Mouse (Mus musculus) ovary, postnatal 10 days (tissue): Measurements from ENCODE around the gene Zfp663.
A peak's percentile ranks its signal among the peaks of the same experiment; 100 is the strongest.

ENCODE experiments used
- DNase-seq: peaks from one replicate; pipeline ENCODE4 v3.0.0; 2022; ENCODE audit warnings: low spot score

Gene Zfp663

DNA sequence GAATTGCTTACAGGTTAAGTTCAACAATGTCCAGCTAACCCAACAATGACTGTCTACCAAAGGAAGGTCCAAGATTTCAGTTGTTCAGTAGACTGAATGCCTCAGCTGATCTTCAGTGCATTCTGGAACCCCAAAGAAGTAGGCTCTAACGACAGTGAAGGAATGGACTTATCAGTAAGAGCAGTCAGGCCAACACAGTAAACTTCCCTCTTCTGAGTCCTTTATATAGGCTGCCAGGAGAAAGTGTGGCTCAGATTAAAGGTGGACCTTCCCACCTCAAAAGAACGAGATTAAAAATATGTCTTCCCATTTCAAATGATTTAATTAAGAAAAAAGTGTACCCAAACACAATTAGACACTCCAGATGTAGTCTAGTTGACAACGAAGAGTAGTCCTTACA is 1.8 kb upstream of the Zfp663 start:
- DNase-seq = no peak

DNA sequence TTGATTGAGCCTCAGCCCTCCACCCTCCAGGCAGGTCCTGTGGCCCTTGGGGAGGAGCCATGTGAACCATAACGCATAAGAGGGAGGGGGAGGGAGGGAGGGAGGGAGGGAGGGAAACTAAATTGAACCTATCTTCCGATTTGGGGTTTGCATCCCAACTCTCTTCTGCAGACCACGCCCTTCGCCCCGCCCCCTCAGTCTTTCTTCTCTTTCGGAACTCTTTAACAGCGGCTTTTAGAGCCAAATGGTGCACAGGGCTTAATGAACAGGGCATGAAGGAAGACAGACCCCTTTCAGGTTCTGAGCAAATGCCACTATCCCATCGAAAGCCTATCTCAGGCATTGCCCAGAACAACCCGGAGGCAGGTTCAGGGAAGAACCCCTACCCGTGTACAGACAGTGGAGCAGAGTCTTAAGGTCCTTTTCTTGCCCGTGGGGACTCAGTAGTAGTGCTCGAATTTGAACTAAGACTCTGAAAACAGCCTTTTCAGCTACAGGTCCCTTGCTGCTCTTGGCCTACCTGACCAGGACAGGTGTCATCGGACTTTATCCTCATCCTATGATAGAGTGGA is 575 bp downstream of the Zfp663 start:
- no peak for DNase-seq

DNA sequence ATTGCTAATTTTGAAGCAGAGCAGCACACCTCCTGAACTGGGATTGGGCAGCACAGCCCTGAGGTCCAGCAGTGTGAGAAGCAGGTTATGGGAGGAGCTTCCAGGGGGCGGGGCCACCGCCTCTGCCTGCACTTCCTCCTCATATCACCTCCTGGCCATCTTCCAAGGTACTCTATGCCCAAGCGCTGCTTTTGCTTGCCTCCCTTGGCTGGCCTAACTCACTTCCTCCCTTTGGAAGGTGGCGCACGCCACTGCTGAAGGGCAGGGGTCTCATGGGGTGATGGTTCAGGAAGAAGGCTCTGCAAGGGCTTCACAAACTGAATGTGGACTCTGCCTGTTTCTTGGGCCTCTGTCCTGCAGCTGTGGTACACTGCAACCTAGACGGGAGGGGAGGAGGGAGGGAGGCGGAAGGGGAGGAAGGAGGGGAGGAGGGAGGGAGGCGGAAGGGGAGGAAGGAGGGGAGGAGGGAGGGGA is 1.4 kb downstream of the Zfp663 start:
- peak; percentile 5 for DNase-seq

DNA sequence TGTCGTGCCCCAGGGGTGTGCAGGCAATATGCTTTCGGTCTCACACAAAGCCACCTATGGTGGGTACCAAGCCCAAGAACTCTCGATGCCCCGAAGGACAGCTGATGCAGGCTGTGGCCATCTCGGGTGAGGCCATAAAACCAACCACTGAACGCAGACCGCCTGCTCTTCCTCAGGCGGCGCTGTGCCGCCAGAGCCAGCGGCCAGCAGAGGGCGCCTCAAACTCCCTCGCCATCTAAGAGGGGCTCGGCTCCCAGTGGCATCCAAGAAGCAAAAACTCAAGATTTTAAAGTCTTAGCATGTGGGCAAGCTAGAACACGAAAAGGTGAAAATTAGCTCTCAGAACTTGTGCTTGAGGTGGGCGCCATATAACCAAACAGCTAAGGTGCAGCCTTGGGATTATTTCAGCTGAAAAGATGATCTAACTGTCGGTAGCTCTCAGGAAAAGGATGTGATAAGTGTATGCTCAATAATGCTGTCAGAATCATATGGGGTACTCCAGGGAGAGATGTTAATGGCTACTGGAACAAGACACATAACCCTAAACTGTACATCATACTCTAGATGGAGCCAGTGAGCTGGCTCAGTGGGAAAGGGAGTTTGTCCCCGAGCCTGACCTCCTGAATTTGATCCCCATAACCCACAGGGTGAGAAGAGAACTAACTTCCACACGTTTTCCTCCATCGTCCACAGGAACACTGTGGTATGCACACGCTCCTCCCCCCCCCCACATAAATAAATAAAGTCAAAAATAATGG is 4.0 kb downstream of the Zfp663 start:
- DNase-seq = no peak

DNA sequence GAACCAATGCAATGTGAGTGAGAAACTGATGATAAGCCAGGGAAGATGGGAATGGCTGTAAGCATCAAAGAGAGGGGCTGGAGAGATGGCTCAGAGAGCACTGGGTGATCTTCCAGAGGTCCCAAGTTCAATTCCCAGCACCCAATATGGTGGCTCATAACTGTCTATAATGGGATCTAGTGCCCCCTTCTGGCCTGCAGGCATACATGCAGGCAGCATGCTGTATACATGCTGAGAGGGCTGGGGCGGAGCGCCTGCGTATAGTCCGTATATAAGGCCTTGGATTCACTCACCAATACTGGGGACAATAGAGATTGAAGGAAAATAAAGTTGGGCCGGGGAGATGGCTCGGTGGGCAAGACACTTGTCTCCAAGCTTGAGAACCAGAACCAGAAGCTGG is 5.2 kb downstream of the Zfp663 start:
- no peak for DNase-seq

DNA sequence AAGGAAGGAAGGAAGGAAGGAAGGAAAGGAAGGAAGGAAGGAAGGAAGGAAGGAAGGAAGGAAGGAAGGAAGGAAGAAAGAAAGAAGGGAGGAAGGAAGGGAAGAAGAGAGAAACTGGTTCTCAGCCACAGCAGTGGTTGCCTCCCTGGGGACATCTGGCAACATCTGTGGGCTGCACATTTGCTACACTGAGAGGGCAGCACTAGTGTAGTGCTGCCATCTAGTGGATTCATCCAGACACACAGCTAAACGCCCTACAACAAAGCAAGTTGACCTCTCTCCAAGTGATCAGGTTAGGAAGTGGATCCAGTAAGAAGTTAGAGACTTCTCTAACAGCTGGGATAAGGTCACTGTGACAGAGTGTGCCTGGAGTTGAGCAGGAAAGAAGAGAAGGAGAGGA is 7.7 kb downstream of the Zfp663 start:
- DNase-seq = no peak

DNA sequence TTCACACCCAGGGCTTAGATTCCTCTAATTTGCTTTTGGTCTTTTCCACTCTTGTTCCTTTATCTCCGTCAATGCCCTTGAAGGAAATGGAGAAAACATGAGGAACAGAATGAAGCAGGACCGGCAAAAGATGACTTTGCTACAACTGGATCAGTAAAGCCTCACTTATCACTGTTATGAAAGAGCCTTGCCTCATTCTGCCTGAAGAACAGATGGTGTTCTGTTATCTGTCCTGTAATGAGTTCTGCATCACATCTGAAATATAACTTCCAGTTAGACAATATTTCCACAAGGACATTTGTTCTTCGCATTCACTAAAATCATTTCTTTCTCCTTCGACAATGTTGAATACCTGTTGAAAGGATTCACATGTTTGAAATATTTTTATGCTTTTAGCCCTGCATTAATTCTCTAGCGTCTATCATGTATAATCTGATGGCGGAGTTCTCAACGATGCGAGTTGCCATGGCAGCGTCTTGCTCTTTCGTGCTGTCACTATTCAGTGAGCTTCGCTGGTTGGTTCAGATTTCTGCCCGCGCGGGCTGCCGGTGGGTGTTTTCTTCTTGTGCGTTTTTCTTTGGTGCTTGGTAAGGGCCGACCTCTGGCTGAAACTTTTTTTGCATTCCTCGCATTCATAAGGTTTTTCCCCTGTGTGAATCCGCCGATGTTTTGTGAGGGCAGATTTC is 16.6 kb downstream of the Zfp663 start:
- DNase-seq = no peak

DNA sequence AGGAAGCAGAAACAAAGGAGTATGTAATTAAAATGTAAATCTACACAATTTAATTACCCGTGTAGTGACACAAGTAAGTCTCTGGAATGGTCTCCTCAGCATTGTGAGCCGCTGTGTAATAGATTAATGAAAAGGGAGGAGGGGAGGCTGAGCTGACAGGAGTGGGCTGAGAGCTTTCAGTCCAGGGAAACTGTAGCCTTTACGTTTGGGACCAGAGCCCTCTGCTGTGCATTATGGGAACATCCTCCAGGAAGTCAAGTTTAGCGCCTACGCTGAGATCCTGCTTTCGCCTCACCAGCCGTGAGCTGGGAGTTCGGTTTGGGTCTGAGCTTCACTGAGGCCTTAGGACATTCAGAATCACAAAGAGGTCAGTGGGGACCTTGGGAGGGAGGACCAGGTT is 19.1 kb downstream of the Zfp663 start:
- DNase-seq = no peak

- no peak for DNase-seq
These were observed 22.3 kb downstream of the Zfp663 start for GRCm38 (mm10) chr2:165346180-165346579.

GRCm38 (mm10) chr2:165337191-165337590 is 31.3 kb downstream of the Zfp663 start:
- DNase-seq = no peak

GRCm38 (mm10) chr2:165332610-165333210 is 35.8 kb downstream of the Zfp663 start:
- DNase-seq = no peak

GRCm38 (mm10) chr2:165329703-165330102 is 38.8 kb downstream of the Zfp663 start:
- DNase-seq = no peak

DNA sequence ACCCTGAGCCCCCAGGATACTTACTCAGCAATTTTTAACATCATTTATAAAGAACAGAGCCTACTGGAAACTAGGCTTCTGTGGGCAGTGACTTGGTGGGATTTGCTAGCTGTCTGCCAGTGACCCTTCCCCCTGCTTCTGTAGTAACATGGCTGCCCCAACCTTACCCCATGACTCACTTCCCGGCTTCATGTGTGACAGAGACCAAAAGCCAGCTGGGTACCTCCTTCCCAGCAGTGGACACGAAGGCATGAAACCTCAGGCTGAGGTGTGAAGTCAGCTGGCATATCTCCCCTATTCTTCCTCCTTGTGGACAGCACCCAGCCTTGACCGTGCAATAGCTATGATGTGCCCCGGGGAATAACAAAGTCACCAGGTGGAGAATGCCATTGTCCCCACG is 39.8 kb downstream of the Zfp663 start:
- DNase-seq = no peak

DNA sequence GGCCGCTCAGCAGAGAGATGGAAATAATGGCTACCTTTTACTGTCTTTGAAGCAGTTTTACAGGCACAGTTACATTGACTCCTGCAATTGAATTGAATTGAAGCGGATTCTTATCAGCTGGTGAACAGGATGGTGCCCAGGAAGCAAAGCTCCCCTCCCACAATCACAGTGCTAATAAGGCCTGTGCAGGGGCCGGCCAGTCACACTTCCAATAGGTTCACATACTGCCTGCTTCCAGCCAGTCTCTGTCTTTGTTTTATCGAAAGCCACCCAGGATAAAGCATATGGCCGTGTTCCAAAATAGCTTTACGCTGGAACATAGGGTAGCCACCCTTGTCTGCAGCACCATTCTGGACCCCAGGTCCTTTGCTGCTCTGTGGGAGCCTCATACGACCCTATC is 41.1 kb downstream of the Zfp663 start:
- no peak for DNase-seq

DNA sequence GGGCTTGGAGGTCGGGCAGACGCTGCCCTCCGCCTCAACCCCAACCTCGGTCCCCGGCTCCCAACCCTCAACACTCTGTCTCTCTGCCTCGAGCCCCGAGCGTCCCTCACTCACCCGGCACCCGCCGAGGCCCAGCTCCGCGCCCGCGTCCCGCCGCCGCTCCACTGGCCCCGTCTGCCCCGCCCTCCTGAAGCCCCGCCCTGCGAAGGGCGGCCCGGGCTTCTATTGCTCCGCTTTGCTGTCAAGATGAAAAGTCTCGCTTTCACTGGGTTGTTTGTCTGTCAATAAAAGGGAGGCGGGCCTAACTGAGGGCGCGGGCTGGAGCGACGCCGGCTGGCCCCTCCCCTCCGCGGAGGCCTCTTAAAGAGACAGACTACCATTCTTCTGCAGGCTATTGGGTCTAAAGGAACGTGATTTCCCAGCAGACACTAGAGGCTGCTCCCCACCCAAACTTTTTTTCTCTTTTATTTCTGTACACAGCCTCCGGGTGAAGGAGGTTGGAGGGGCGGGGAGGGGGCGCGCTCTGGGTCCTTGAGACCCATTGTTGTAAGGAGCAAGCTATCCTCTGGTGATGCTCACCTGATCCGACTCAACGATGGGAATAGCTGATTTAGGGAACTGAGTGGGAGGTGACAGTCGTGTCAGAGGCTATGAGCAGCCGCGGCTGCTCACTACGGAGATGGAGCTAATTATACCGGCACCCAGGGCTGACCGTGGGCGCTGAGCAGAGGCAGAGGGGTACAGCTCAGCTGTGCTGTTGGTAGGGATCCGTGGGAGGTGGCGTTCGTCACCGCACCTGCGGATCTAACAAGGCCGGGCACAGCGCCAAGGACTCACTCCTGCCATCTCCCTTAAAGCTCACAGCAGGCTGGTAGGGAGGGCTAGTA is 42.0 kb downstream of the Zfp663 start, which contains the start of gene Elmo2:
Elmo2 (minus strand) TSS at position 176 of the 887 bp plus-strand sequence.
- peak; percentile 94 for DNase-seq

DNA sequence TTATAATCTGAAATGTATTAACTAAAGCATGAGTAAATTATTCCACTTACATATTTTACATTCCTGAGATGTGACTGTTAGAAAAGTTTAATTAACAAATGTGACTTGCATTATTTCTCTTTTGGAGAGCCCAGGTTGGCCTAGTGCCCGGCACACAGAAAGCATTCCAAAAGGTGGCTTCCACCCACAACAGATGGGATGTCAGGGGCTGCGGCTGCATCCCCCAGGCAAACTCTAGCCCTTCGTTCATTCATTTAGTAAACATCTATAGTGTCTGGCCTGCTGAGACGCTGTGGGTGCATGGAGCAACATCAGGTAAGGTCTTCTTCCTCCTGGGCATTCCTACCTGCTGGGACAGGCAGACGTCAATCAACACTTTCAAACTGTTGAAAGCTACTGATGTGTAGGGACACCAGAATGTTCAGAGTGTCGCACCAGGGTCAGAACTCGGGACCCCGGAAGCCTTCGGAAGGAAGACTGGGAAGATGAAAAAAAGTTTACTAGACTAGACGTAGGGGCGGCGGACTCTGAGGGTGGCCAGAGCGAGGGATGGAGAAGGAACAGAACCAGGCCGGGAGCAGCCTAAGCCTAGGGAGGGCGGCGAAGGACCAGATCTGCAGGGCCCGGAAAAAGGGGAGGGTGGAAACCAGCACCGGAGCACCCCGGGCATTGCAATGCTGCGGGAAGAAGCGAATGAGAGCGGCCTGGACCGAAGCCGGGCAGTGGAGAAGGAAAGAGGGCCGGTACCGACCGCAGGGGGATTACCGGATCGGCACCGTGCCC is 42.8 kb downstream of the Zfp663 start:
- no peak for DNase-seq

DNA sequence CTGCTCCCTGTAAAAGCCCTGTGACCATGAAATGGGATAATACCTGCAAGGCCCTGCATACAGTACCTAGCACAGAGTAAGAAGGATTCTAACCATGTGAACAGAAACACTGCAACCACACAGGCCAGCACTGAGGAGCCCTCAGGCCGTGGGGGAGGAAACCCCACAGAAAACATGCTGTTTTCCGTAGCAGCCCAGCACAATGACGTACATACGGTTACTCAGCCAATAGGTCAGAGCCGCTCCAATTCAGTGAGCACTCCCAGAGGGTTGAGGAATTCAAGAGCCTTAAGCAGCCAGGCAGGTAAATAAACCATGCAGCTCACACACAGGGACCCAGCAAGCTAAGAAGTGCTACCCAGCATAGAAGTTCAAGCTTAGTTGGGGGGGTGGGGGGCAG is 44.6 kb downstream of the Zfp663 start:
- DNase-seq = no peak

DNA sequence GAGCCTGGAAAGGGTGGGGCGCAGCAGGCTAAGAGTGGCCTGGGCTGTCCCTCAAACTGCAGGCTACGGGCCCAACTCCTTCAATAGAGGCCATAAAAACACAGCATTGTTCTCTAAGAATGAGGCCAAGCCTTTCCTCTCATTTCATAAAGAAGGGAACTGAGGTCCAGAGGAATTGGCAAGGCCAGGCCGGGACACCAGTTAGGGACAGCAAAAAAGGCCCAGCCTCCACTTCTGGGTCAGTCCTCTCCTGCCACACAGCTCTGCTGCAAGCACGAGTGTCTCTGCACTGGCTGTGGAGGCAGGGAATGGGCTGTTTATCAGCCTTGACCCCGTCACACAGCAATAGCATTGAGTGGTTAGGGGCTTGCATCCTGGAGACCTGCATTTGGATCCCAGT is 45.0 kb downstream of the Zfp663 start:
- no peak for DNase-seq

GRCm38 (mm10) chr2:165321981-165322735 is 46.4 kb downstream of the Zfp663 start:
- DNase-seq = no peak

GRCm38 (mm10) chr2:165321381-165321888 is 47.1 kb downstream of the Zfp663 start:
- DNase-seq = no peak
